Mouse (Mus musculus): ENCODE data around the gene Stard13.

Gene Stard13

DNA sequence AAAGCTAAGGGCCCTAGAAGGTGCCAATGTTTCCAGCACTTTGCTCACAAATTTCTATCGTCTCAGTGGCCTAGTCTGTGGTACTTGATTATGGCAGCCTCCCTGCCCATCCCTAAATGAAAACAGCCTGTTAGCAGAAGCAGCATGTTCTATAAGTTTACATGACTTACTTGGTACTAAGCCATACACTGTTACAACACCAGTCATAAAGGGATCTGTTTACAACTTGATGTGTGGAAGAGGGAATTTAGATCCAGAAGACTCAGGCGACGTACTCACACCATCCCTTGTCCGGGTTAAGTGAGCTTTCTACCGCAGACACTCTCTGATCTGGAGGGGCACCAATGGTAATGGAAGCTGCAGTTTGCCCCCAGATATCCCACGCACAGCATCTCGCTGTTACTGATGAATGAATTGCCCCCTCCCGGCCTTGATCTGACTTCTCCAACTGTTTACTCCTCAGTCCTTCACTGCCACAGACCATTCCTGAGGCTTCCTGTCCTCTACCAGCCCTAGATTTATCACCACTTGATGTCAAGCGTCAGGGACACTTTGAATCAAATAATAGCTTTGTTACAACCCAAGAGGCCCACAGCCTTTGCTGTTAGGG, 53.4 kb downstream of the Stard13 start:
- no peak for ATAC-seq (ENCODE audit: low TSS enrichment)

DNA sequence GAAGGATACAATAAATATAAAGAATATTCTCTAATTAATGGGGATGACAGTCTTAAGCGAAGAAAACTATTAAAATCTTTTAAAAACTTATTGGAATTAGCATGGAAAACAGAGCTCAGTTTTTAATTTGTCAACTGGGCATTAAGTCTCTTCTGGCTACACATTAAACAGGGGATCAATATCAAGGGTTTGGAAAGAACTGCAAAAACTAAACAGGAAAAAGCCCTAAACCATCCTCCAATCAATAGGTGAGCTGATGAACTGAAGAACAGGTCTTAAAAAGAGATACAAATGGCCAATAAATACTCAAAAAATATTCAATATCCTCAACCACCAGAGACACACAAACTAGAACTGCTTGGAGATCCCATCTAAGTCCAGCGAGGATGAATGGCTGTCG, 56.5 kb downstream of the Stard13 start:
- no peak for ATAC-seq (ENCODE audit: low TSS enrichment)

DNA sequence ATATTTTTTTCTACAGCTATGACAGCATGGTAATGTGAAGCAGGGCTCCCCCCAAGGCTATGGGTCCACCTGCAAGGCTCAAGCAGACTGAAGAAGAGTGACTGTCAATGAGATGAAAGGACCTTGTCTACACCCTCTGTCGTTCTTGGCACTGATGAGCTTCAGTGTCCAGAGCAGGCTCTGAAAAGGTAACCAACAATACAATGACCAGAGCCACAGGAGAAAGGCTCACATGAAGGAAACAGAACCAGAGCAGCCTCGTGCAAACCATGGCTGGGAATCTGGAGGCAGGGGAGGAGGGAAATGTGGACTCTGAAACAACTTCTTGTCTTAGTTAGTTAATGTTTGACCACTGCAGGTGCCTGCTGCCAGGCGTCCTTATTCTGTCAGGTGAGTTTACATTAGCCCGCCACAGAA, 57.7 kb downstream of the Stard13 start:
- no peak for ATAC-seq (ENCODE audit: low TSS enrichment)

DNA sequence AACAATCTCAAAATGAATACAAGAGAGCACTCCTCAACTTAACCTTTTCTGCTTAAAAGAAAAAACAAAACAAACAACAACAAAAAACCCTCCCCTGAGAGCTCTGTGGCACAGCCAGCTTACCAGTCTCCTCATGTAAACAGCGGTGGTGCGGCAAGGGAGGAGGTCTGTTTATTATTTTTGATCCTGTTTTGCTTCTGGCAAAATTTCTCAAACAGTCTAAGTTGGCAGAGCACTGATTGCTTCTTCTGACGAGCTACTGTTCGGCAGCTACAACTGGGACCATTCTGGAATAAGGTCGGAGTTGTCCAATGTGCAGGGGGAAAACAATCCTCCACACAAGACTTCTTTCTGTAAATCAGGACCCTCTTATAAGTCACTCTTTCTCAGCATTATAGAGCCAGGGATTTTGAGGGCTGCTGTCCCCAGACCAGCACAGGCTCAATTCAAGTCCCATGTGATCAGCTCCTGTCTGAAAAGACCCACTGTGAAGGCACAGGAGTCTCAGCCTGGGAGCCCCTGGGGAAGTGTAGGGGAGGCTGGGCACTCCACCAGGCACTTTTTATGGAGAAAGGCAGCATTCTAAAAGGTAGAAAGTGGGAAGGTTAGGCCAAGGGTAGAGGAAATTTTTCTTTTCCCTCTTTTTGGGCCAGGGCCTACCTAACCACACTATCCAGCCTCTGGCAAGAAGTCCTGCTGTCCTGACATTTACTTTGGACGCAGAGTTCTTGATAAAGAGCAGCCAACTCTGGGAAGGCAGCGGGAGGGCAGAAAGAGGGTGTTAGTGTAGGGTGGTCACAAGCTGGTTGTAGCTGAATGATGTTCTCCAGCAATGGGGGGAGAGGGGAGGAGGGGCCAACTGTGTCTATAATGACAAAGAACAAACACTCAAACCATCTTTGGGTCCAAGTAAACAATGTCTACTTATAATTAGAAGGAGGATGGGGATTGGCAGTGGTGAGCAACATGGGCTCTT, 58.9 kb downstream of the Stard13 start:
- ATAC-seq (ENCODE audit: low TSS enrichment) = no peak

DNA sequence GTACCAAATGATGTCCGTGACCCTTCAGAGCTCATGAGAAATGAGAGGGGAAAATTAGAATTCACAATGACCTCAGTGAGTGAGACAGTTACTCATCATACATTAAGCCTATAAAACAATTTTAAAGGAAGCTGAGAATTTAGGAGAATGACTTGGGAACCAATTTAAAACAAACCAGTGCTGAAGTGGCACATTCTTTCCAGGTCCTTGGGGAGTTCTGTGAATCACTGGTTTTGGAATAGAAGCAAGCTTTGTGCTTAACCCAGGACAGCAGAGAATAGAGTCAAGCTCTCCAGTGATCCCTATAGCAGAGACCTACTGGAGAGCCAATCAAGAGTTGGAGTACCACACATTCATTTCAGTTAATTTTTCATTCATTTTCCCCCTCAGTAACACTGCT, 59.9 kb downstream of the Stard13 start:
- ATAC-seq (ENCODE audit: low TSS enrichment) = no peak

DNA sequence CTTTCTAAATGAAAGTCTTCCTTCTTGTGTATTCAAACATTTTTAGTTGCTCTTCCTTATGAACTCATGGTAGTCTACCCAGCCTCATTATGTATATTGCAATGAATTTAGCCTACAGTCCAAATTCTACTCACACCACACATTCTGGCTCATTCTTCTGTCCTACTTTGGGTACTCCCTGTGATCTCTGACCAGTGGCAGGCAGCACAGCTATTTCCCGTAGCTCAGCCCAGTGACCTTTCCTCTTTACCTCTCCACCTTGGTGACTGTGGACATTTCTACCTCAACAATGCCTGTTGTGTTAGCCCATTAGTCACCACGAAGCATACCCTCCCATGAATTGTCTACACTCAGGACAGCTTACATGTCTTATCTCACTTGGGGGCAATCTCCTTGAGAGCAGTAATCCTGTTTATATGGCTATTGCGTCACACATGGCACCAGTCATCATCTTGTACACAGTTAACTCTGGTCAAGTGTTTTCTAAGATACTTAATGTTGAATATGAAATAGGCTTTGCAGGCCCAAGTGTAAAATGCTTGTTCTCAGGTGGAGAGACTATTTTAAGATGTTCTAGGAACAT, 63.4 kb downstream of the Stard13 start:
- ATAC-seq (ENCODE audit: low TSS enrichment) = no peak

DNA sequence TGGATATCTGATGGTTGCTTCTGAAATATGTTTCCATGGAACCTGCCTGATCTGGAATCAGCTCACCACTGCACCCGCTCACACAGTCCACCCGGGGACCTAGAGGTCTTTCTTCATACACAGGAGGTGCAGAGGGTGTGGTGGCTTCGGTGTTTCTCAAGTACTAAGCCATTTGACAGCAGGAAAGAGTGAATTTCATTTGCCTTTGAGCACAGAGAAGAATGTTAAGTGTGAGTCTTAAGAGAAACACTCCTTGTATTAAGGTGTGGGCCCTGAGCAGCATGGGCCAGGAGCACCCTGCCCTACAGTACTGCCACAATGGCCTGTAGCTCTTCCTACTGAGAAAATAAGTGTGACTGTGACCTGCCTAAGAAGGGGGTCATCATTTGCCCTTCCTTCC, 65.4 kb downstream of the Stard13 start:
- ATAC-seq (ENCODE audit: low TSS enrichment) = no peak

DNA sequence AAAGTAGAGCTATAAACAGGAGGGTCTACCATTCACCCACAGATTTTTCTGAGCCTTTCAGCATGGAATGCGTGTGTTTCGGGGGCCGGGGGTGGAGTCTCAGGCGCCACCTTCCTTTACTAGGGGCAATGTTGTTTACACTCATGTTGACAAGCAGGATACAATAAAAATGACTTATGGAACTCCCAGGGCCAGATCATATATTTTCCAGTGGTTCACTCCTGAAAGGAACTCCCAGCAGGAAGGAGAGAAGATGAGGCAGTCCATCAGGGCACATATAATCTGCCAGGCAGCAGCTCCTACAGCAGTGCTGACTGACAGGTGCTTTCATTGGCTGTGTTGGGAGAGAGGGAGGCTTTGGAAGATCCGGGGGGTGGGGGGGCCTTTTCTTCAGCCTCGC, 66.0 kb downstream of the Stard13 start:
- ATAC-seq (ENCODE audit: low TSS enrichment) = no peak

DNA sequence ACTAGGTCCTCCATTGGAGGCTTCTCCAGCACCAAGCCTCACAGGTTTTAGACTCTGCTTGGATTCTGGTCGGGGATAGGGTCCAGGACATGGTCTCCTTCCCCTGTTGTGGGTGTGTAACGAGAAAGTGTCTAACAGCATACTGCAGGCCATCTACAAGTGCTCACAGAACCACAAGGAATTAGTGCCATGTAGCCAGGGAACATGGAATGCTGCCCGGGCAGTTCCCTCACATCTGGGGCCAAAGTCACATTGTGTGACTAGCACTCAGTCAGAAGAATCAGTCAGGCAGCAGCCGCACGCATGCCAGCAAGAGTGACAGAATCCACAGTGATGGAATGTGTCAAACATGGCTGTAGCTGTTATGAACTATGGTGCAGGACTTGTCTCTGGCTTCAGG, 67.4 kb downstream of the Stard13 start:
- no peak; the same call in 1 of the 2 replicates for ATAC-seq (ENCODE audit: low TSS enrichment)

DNA sequence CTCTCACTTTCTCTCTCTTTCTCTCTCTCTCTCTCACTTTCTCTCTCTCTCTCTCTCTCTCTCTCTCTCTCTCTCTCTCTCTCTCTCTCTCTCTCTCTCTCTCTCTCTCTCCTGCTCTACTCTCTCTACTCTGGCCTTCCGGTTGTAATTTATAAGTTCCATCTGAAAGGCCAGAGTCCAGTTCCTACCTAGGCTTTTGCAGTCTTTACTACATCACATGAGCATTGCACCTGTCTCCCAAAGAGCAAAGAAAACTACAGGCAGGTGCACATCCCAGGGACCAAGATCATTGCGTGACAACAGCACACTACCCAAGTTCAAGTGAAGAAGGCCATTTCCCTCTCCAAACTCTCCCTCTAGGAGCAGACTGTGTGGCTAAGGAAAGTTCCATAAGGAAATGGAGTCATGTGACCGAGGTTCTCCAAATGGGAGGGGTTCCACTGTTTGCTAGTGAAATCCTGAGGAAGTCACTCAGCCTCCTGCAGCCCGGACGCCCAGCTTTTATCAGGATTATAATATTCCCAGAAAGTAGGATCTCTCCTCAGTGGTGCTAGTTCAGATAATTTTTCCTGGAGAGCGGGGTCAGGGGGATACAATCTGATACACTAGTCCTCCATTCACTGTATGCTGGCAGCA, 68.1 kb downstream of the Stard13 start:
- no peak for ATAC-seq (ENCODE audit: low TSS enrichment)

DNA sequence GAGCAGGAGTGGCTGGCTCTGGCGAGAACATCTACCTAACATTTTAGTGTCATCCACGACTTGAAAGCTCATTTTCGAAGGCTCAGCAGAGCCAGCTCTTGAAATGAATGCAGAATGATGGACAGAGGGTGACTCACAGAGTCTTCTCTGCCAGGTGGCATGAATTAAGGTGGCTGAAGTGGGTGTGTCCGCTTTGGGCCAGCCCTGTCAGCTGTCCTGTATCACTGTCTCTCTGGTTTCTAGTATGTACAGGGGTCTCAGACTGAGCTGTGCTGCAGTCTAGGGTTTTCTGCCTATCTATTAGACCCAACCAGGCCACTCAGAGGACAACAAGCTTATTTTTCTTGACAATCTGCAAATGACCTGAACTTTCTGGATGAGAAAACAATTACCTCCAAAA, 68.8 kb downstream of the Stard13 start:
- no peak for ATAC-seq (ENCODE audit: low TSS enrichment)

DNA sequence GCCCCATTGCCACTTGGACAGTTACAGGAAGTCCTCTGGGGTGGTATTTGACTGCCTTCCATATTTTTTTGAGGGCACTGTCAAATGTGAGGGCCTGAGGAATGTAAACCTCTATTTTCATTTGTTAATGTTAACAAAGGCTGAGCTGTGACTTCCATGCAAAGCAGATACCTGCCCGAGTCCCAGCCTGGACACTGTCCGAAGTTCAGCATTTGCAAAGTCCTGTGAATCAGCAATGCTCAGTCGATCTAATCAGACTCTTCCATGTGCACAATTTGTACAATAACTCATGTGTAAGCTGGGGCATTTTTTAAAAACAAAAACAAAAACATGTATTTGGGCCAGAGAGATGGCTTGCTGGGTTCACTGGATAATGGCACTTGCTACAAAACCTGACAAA, 71.0 kb downstream of the Stard13 start:
- no peak for ATAC-seq (ENCODE audit: low TSS enrichment)

DNA sequence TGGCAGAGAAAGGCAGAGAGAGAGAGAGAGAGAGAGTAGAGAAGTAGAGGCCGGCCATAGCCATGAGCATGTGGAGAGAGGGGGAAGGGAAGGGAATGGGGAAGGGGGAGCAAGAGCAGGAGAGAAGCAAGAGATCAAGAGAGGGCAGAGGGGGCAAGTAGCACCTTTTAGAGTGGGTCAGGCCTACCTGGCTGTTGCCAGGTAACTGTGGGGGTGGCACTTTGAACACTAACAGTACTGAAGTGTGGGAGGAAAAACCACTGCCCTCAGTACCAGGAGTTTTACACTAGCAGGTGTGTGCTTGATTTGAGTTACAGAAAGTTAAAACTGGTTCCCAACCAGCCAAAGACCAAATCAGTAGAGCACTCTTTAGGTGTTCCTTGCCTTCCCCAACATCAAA, 78.4 kb downstream of the Stard13 start:
- no peak for ATAC-seq (ENCODE audit: low TSS enrichment)

DNA sequence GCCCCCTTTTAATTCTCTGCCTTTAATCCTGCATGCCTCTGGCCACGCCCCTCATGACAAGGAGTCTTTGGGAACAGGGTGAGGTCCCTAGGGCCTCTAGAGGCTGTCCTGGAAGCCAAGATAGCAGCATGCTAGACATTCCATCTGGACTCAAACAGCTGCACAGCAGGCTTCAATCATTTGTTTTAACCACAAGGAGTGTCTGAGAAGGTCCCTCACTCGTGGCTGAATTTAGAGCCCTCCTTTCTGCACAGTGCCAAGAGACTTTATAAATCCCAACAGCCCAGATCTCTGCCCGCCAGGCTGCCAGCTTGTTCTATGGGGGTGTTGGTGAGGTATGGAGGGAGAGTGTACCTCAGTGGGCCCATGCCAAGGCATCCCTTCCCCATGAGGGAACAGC, 78.9 kb downstream of the Stard13 start:
- no peak for ATAC-seq (ENCODE audit: low TSS enrichment)

DNA sequence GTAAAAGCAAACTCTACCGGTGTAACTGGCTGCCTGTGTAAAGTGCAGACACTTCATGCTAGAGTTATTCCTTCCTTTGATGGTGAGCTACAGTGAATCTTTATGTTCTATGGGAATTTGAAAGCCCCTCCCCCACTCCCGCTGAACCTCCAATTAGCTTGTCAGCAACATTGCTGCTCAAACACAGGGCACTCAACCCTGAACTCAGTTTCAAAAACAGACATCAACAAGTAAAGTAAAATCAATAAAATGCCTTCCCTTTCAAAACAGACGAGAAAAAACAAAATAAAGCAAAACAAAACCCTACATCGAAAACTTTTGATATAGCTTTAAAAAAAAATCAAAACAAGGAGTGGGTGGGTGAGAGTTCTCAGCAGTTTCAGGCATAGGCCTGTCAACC, 79.6 kb downstream of the Stard13 start:
- no peak for ATAC-seq (ENCODE audit: low TSS enrichment)

DNA sequence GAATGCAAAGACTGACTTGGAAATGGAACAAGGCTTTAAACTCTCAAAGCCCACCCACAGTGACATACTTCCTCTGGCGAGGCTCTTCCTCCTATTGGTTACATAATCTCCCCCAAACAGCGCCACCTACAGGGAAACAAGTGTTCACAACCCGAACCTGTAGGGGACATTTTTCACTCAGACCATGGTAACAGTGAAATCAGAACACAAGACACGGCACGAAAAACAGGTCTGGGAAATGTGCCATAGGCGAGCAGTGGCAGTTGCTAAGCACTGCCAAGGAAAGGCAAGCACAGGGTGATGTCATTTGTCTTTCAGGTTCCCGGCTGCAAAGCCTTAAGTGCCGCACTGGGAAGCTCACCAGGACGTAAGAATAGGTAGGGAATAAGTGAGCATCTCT, 82.1 kb downstream of the Stard13 start:
- peak; percentile 55; the same call in 1 of the 2 replicates for ATAC-seq (ENCODE audit: low TSS enrichment)

DNA sequence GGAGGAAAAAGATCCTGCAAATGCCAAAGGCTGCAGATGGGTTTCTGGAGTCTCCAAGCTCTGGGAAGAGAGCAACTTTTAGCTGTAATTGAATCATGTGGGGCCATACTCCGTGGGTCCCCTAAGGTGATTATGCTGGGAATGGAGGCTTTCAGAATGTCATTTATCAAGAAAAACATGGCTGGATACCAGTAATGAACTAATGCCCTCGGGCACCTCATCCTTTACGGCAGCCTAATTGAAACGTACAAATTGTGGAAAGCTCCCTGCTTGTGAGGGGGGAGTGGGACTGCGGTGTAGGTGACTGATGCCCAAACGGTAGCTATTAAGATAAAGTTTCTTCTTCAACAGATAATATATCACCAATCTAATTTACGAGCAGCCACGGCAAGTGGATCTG, 84.1 kb downstream of the Stard13 start:
- ATAC-seq (ENCODE audit: low TSS enrichment) = no peak

DNA sequence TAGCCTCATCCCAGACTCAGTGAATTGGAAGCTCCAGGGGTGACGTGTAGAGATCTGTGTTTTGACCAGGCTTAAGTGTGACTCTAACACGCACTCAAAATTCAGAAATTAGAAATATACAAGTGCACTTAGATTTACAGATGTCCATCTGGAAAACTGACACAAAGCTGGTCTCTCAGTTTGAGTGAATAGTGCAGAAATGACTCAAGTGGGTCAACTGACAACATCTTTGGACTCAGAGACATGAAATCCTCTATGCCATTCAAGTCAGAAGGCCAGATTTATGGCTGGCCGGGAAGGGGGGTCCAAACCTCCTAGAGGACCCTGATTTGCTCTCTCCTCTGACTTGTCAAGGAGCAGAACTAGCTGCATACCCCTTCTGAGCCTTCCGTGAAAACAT, 85.6 kb downstream of the Stard13 start:
- no peak for ATAC-seq (ENCODE audit: low TSS enrichment)

DNA sequence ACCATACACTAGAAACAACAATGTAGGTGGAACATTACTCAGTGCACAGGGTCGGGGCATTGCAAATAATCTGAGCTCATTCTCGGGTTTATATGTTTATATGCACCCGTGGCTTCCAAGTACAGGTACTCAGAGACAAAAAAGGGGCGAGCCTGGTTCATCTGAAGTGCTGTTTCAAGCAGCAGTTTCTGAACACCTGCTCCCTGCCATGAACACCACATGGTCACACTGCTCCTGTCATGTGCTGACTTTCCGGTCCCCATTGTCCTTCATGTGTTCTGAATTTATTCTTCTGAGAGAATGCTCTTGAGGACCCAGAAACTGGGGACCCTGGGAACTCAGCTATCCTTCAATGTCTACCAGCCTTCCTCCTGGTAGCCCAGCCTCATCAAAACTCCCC, 87.8 kb downstream of the Stard13 start:
- no peak for ATAC-seq (ENCODE audit: low TSS enrichment)

DNA sequence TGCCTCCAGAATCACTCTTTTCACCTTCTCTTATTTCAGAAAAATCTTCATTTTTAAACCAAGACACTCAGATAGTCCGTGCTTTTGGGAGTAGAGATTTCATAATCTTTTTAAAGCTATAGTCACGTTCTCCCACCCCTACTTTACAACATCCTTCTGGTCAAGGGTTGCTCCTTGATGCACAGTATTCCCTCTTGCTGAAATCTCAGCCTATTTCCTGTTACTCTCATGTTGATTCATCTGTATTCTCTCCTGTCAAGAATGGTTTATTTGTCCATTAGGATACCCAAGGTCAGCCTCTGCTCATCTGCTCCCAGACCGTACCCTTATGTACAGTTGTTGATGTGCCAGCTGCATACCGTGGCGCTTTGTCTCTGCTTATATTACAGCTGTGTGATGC, 89.7 kb downstream of the Stard13 start:
- no peak for ATAC-seq (ENCODE audit: low TSS enrichment)

DNA sequence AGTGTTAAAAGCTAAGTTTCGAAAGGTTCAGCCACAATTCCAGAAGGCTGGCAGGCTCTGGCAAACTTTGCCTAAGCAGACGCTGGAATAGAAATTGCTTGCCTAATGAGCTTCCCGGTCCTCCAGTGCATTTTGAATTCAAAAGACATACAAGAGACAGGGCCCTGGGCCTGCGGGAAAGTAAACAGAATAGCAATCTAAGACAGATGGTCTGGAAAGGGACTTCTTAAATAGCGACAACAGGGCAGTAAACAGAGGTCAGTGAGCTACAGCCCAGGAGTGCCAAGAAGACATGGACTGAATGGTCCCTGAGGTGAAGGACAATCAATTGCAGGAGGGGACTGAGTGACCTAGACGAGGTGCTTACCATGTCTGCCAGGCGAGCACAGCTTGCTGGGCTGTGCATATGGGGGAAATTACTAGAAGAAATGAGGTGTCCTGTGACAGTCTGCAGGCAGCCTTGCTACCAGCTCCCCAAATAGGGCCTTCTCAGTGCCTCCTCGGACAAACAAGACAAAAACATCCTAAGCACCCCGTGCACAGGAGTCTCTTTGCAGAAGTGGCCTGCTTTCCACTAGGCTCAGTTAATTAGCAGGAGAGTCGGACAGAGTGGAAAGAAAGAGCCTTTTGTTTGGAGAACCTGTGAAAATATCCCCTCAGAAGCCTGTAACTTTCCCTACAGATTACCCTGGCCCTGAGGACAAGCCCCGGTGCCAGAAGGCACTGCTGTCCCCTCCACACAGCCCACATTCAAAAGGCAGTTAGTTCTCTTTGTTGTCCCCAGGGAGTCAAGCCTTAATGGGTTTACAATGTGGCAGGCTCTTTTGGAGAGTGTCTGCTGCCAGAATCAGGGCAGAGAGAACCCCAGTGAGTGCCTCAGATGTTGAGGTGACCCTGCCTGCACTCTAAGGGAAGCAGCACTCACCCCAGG, 90.7 kb downstream of the Stard13 start:
- ATAC-seq (ENCODE audit: low TSS enrichment) = peak; percentile 49
